Mouse (Mus musculus) neural tube, embryonic 11.5 days (tissue): ENCODE measurements at regions not wholly inside any gene's neighbourhood (a gene's known extent, or its start where the extent isn't known, plus 50 kb on each side); places are given as distances from the start of the nearest gene placed in this dataset.

Source experiments
- ATAC-seq: fragments of 200-750 bp; cut with Nextera tagmentation; 2 replicates; pipeline ENCODE4 v1.8.0; 2017; ENCODE audit warnings: moderate number of reproducible peaks, mild to moderate bottlenecking, moderate TSS enrichment, moderate library complexity; ENCODE audit not compliant: insufficient read depth, low FRiP score, low TSS enrichment
- DNase-seq: peaks from one replicate; pipeline ENCODE4 v3.0.0-alpha.2; 2015; ENCODE audit warnings: low spot score
- H3K27ac ChIP-seq: fragments of 300-500 bp; sonication (generic); 2 replicates; pipeline ENCODE4 v1.5.1; 2014; ENCODE audit warnings: low read depth, mild to moderate bottlenecking, low read length
- H3K27me3 ChIP-seq: fragments of 300-500 bp; sonication (generic); 2 replicates; pipeline ENCODE4 v1.6.1; 2014; ENCODE audit warnings: mild to moderate bottlenecking, low read length, mixed read lengths; ENCODE audit not compliant: control insufficient read depth, insufficient read depth
- H3K36me3 ChIP-seq: fragments of 300-500 bp; sonication (generic); 2 replicates; pipeline ENCODE4 v1.6.1; 2014; ENCODE audit warnings: mild to moderate bottlenecking, low read length, moderate library complexity, mixed read lengths; ENCODE audit not compliant: control insufficient read depth, insufficient read depth
- H3K4me1 ChIP-seq: fragments of 300-500 bp; sonication (generic); 2 replicates; pipeline ENCODE4 v1.6.1; 2014; ENCODE audit warnings: low read length, mixed read lengths; ENCODE audit not compliant: control insufficient read depth, insufficient read depth
- H3K4me2 ChIP-seq: fragments of 300-500 bp; sonication (generic); 2 replicates; pipeline ENCODE4 v1.6.1; 2014; ENCODE audit warnings: low read depth, mild to moderate bottlenecking, moderate library complexity
- H3K4me3 ChIP-seq: fragments of 300-500 bp; sonication (generic); 2 replicates; pipeline ENCODE4 v1.5.1; 2014; ENCODE audit warnings: low read depth, low read length
- H3K9ac ChIP-seq: fragments of 300-500 bp; sonication (generic); 2 replicates; pipeline ENCODE4 v1.6.1; 2014; ENCODE audit warnings: mild to moderate bottlenecking, low read length
- H3K9me3 ChIP-seq: fragments of 300-500 bp; sonication (generic); 2 replicates; pipeline ENCODE4 v1.6.1; 2016; ENCODE audit warnings: low read length; ENCODE audit not compliant: control insufficient read depth
- WGBS: fragments of 180-500 bp; shearing (Covaris S2); extraction: QIAGEN DNeasy Blood & Tissue Kit; methylation state at CpG from one replicate; pipeline ENCODE4 v1.1.7; 2014; 5-methylcytosine and 5-hydroxymethylcytosine counted together

DNA sequence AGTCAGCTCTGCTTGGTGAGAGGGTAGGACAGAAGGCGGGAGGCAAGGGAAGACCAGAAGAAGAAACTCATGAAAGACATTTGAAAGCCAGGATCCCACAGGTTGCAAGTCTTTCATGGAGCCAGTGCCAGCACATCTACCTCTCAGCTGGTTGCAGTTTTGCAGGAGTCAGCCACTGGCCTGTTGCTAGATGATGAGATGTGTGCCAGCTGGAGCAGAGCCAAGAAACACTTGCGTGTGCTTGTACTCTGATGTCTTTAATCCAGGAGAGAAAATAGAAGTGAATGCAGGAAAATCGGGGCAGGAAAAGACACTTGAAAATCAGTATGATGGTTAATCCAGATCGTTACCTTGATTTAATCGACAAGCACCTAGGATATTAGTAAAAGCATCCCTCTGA lies 181.9 kb upstream of the Gadl1 start:
- DNase-seq = no peak
- Histone ChIP-seq H3K9ac (no peak overlapping the region), H3K4me3 (no peak overlapping the region), H3K27me3 (no peaks in the 10 kb centered on the region), H3K27ac (no peak overlapping the region), H3K4me2 (no peak overlapping the region), H3K9me3 (no peaks in the 10 kb centered on the region), H3K4me1 (no peaks in the 10 kb centered on the region), H3K36me3 (no peaks in the 10 kb centered on the region)
- WGBS = 88% methylated on average over 5 of the region's 5 CpGs
- ATAC-seq = no peak

- Histone ChIP-seq H3K4me3 (no peak overlapping the region), H3K9me3 (no peaks in the 10 kb centered on the region), H3K4me2 (no peak overlapping the region), H3K36me3 (no peaks in the 10 kb centered on the region), H3K9ac (no peak overlapping the region), H3K27me3 (no peaks in the 10 kb centered on the region), H3K27ac (no peak overlapping the region), H3K4me1 (no peaks in the 10 kb centered on the region)
- ATAC-seq (no peak), DNase-seq (no peak)
- WGBS = 56% methylated on average over 6 of the region's 6 CpGs
Measured at GRCm38 (mm10) chr9:115731557-115731956, 177.7 kb upstream of the Gadl1 start.

DNA sequence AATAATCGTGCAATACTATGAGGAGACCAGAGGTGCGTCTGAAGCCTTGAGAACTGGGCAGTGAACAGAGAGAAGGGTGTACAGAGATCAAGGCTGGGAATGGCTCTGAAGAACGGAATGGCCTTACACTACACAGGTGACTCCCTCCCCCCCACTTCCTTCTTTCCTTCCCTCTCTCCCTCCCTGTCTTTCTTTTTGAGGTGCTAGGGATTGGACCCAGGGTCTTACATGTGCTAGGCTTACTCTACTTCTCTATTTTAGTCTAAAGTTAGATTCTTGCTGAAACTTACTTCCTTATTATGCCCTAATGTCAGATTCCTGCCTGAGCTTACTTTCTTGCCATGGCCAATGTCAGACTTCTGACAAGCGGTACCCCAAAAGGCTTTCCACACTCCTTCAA lies 176.2 kb upstream of the Gadl1 start:
- Histone ChIP-seq H3K4me2 (no peak overlapping the region), H3K27ac (no peak overlapping the region), H3K4me1 (no peaks in the 10 kb centered on the region), H3K9me3 (no peaks in the 10 kb centered on the region), H3K27me3 (no peaks in the 10 kb centered on the region), H3K36me3 (no peaks in the 10 kb centered on the region), H3K4me3 (no peak overlapping the region), H3K9ac (no peak overlapping the region)
- ATAC-seq (no peak), DNase-seq (no peak)
- 88% methylated on average over 4 of the region's 4 CpGs for WGBS

GRCm38 (mm10) chr9:115739984-115740383 lies 169.3 kb upstream of the Gadl1 start:
- 89% methylated on average over 5 of the region's 5 CpGs for WGBS
- Histone ChIP-seq H3K9me3 (no peaks in the 10 kb centered on the region), H3K27me3 (no peaks in the 10 kb centered on the region), H3K4me2 (no peak overlapping the region), H3K36me3 (no peaks in the 10 kb centered on the region), H3K4me1 (no peaks in the 10 kb centered on the region), H3K27ac (no peak overlapping the region), H3K9ac (no peak overlapping the region), H3K4me3 (no peak overlapping the region)
- DNase-seq (no peak), ATAC-seq (no peak)

DNA sequence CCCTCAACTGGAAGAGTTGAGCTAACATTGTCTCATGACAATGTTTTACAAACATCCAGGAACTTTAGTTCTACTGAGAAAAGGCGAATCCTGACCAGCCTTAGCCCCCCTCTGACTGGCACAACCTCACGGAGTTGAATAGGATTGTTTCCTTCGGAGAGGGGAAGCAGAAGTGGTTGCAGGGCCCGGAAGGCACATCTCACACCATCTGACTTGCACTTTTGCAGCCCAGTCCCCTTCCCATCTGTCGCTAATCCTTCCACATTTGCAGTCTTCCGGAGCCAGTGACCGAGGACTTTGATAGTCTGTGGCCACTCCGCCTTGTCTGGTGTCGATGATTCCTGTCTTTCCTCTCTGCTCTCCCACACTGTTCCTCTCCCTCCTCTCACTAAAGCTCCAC lies 162.8 kb upstream of the Gadl1 start:
- no peak for DNase-seq
- ATAC-seq = no peak
- Histone ChIP-seq H3K27ac (no peak overlapping the region), H3K9ac (no peak overlapping the region), H3K4me2 (no peak overlapping the region), H3K9me3 (no peaks in the 10 kb centered on the region), H3K27me3 (no peaks in the 10 kb centered on the region), H3K4me3 (no peak overlapping the region), H3K4me1 (no peaks in the 10 kb centered on the region), H3K36me3 (no peaks in the 10 kb centered on the region)
- WGBS = 82% methylated on average over 9 of the region's 9 CpGs

GRCm38 (mm10) chr9:115760496-115760895 lies 148.8 kb upstream of the Gadl1 start:
- no peaks in the 10 kb centered on the region for H3K36me3 ChIP-seq
- H3K9ac ChIP-seq = no peak overlapping the region
- no peak for DNase-seq
- H3K4me2 ChIP-seq = no peak overlapping the region
- no peak for ATAC-seq
- H3K4me3 ChIP-seq = no peak overlapping the region
- no peaks in the 10 kb centered on the region for H3K9me3 ChIP-seq
- 52% methylated on average over 2 of the region's 2 CpGs for WGBS
- no peak overlapping the region for H3K27ac ChIP-seq
- H3K4me1 ChIP-seq = no peaks in the 10 kb centered on the region
- H3K27me3 ChIP-seq = no peaks in the 10 kb centered on the region

DNA sequence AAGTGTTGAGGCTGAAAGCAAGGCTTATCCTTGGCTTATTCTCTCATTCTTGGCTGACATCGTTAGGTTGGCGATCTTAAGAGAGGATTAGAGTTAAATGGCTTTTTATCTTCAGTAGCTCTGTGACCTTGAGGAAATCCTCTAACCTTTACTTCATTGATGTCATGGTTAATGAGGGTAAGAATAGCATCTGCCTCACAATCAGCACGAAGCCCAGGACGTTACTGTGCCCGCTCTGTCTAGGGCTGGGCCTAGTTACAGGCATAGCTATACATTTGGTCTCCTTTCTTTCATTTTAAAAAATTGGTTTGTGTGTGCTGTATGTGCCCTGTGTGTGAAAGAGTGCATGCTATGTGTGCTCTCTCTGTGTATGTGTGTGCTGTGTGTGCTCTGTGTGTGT lies 145.1 kb upstream of the Gadl1 start:
- no peak overlapping the region for H3K9ac ChIP-seq
- no peaks in the 10 kb centered on the region for H3K9me3 ChIP-seq
- H3K4me3 ChIP-seq = no peak overlapping the region
- no peak overlapping the region for H3K27ac ChIP-seq
- H3K4me2 ChIP-seq = no peak overlapping the region
- H3K36me3 ChIP-seq = no peaks in the 10 kb centered on the region
- H3K4me1 ChIP-seq = no peaks in the 10 kb centered on the region
- 84% methylated on average over 5 of the region's 5 CpGs for WGBS
- no peaks in the 10 kb centered on the region for H3K27me3 ChIP-seq
- DNase-seq (no peak), ATAC-seq (no peak)

DNA sequence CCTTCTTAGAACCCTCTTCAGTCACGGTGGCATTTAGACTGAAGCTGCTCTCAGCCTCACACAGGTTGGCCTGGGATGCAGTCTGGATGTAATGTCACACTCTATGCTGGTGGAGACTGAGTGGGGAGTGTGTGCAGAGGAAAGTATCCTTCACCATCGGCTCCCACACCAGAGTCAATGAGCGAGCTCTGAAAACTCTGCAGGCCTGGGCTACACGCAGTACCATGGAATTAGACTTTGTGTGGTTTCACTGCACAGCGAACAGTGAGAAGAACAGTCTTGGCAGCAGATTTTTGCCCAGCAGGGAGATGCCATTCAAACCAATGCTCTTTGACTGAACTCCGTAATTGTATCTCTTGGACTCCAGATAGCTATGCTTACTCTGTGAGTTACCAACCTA lies 142.8 kb upstream of the Gadl1 start:
- Histone ChIP-seq H3K36me3 (no peaks in the 10 kb centered on the region), H3K4me1 (no peaks in the 10 kb centered on the region), H3K4me2 (no peak overlapping the region), H3K27ac (no peak overlapping the region), H3K9me3 (no peaks in the 10 kb centered on the region), H3K27me3 (no peaks in the 10 kb centered on the region), H3K4me3 (no peak overlapping the region), H3K9ac (no peak overlapping the region)
- no peak for ATAC-seq
- DNase-seq = no peak
- 85% methylated on average over 6 of the region's 6 CpGs for WGBS

DNA sequence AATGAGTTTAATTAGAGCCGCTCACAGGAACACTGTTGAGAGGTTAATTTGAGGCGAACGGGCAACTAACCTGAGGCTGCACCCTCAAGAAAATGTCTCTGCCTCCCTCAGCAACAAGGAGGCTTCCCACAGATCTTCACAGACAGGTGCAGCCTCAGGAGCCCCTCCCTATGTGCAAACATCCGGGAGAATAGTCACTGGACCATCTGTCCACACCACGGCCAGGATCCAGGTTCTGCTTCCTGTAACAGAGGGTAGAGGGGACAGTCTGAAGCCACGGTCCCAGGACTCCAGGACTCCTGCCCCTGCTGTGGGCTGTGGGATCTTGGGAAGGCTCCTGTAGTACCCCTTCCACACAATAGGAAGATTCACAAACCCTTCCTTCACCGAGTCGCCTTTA lies 134.1 kb upstream of the Gadl1 start:
- no peak overlapping the region for H3K4me2 ChIP-seq
- no peak overlapping the region for H3K9ac ChIP-seq
- no peaks in the 10 kb centered on the region for H3K4me1 ChIP-seq
- H3K36me3 ChIP-seq = no peaks in the 10 kb centered on the region
- no peaks in the 10 kb centered on the region for H3K9me3 ChIP-seq
- no peak overlapping the region for H3K27ac ChIP-seq
- WGBS = 74% methylated on average over 8 of the region's 8 CpGs
- DNase-seq (no peak), ATAC-seq (no peak)
- H3K4me3 ChIP-seq = no peak overlapping the region
- no peaks in the 10 kb centered on the region for H3K27me3 ChIP-seq
